Mouse (Mus musculus): ENCODE results near the gene Bnipl.

Bnipl gene

GRCm38 (mm10) chr3:95250783-95251424 is at the start of gene Bnipl:
Bnipl (minus strand) TSS chr3:95251193.
- no peak for DNase-seq

GRCm38 (mm10) chr3:95298018-95298417 is 47.0 kb upstream of the Bnipl start:
- no peak for DNase-seq

- DNase-seq, result peak; percentile 75
These were observed 45.1 kb upstream of the Bnipl start for GRCm38 (mm10) chr3:95296103-95296469.

GRCm38 (mm10) chr3:95295321-95296102 is 44.5 kb upstream of the Bnipl start:
- no peak for DNase-seq

GRCm38 (mm10) chr3:95294718-95295117 is 43.7 kb upstream of the Bnipl start:
- no peak for DNase-seq

- DNase-seq, result no peak
These were observed 43.3 kb upstream of the Bnipl start for GRCm38 (mm10) chr3:95294316-95294715.

- DNase-seq, result no peak
These were observed 42.5 kb upstream of the Bnipl start for GRCm38 (mm10) chr3:95293537-95293936.

GRCm38 (mm10) chr3:95292899-95293298 is 41.9 kb upstream of the Bnipl start:
- no peak for DNase-seq

- no peak for DNase-seq
These were observed 40.0 kb upstream of the Bnipl start for GRCm38 (mm10) chr3:95291041-95291440.

GRCm38 (mm10) chr3:95290156-95290555 is 39.2 kb upstream of the Bnipl start:
- DNase-seq, result no peak

GRCm38 (mm10) chr3:95289419-95289818 is 38.4 kb upstream of the Bnipl start:
- DNase-seq, result no peak

GRCm38 (mm10) chr3:95287541-95287940 is 36.5 kb upstream of the Bnipl start:
- no peak for DNase-seq

- DNase-seq, result no peak
These were observed 35.5 kb upstream of the Bnipl start for GRCm38 (mm10) chr3:95286510-95286909.

- no peak for DNase-seq
These were observed 35.0 kb upstream of the Bnipl start for GRCm38 (mm10) chr3:95286011-95286410.

- no peak for DNase-seq
These were observed 34.4 kb upstream of the Bnipl start for GRCm38 (mm10) chr3:95285390-95285789.

- no peak for DNase-seq
These were observed 33.7 kb upstream of the Bnipl start for GRCm38 (mm10) chr3:95284501-95285281.

- no peak for DNase-seq
These were observed 33.1 kb upstream of the Bnipl start for GRCm38 (mm10) chr3:95284062-95284461.

GRCm38 (mm10) chr3:95283589-95283941 is 32.6 kb upstream of the Bnipl start:
- DNase-seq, result no peak

- peak; percentile 72 for DNase-seq
These were observed 32.0 kb upstream of the Bnipl start for GRCm38 (mm10) chr3:95282865-95283588.

GRCm38 (mm10) chr3:95282381-95282864 is 31.4 kb upstream of the Bnipl start:
- DNase-seq, result peak; percentile 62

- DNase-seq, result peak; percentile 100
These were observed 30.5 kb upstream of the Bnipl start, which contains the start of the genes Mindy1 and Prune1 for GRCm38 (mm10) chr3:95281216-95282126. Mindy1 (plus strand) TSS chr3:95281345. Prune1 (minus strand) TSS chr3:95282076.

GRCm38 (mm10) chr3:95280747-95281146 is 29.8 kb upstream of the Bnipl start:
- DNase-seq, result peak; percentile 31
